Mouse (Mus musculus) lung, embryonic 16.5 days (tissue): ENCODE measurements around the gene Mcm2. TPM values are rescaled to one million over a fixed set of nuclear protein-coding genes. Genes with fewer than 3 reads are reported as not detected.

Experiments
- polyA plus RNA-seq: library from polyadenylated mRNA; unstranded; fragments of >200 nt; fragmentation: Nextera tagmentation; extraction: Ambion mirVana; gene quantifications from 2 replicates; pipeline ENCODE4 v1.2.1, GENCODE M21; 2015

The Mcm2 gene
- polyA plus RNA-seq, 1 experiment from 2014 or later: 125 TPM

Other genes with a start within 250 kb of the Mcm2 start
- 73.2 and 79.8 TPM in 2 replicates for gene Mgll, start 174.4 kb downstream of the Mcm2 start, polyA plus RNA-seq
- gene Abtb1, start 56.8 kb downstream of the Mcm2 start, polyA plus RNA-seq: 49.5 and 50.4 TPM in 2 replicates
- 27.1 and 35.1 TPM in 2 replicates for gene Podxl2, start 23.7 kb downstream of the Mcm2 start, polyA plus RNA-seq
- gene Tpra1, start 3.5 kb upstream of the Mcm2 start, polyA plus RNA-seq: 80.1 and 85.3 TPM in 2 replicates